Mouse (Mus musculus) CD4-positive naive resting alpha-beta T cell, adult 76 days (primary cell): ENCODE data around the gene Mb. TPM values are rescaled to one million over a fixed set of nuclear protein-coding genes. Genes with fewer than 3 reads are reported as not detected.

Source experiments
- total RNA-seq: library from RNA; stranded (reverse); gene quantifications from one replicate; pipeline ENCODE4 v1.2.4, GENCODE M21; 2023

Gene Mb
- not detected for total RNA-seq

DNA sequence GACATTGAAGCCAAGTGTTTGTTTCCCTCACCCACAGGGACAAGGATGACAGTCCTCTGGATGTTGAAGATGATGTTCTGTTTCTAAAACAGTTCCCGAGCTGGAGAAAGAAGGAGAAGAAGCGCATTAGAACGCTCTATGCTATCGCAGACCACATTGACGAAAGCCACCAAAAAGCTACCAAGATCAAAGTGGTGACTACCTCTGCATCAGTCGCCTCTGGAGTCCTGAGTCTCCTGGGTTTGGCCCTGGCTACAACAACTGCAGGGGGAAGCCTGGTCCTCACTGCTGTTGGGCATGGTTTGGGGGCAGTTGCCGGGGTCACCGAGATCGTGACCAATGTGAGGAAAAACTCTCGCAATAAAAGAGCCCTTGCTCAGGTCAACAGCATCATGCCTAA lies at the start of gene Mb:
Mb (minus strand) TSS at position 101 of the 400 bp plus-strand sequence.

DNA sequence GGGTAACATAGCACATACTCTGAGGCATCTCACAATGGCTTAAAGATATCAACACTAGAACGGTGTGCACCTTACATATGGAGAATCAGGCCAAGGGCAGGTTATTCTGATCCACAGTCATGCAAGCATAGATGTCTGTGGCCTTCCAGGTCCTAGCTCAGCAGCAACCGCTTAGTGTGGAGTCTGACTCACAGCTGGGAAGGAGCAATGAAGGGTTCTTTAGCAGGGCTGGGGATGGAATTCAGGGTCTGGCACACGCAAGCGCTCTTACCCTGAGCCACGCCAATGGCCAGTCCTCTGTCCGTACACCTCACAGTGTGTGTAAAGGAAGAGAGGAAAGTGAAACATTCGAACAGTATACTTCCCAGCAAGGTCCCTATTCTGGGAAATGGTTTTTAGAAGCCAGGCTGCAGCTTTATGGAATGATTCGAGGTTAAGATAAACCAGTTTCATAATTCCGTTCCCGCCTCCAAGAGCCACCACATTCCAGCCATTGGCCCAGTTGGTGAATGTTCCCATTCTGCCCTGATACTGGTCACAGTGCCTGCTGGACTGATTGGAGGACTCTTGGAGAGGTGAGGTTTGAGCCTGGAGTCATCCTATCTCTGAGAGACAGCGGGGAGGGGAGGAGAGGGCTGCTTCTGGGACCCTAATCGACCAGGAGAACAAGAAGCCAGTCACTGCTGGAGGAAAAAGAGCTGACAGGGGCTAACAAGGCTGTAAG lies 5.7 kb downstream of the Mb start, which contains the start of gene Apol6:
Apol6 (plus strand) TSS at position 133 of the 724 bp plus-strand sequence.

Other genes with a start within 250 kb of the Mb start
- gene Zfp251, start 179.2 kb downstream of the Mb start, total RNA-seq, result 8.8 TPM
- gene Zfp7, start 171.4 kb downstream of the Mb start, total RNA-seq, result 12.0 TPM
- not detected for gene Gm49527, start 171.3 kb downstream of the Mb start, total RNA-seq
- not detected for gene Zfp647, start 125.2 kb downstream of the Mb start, total RNA-seq
- 40.2 TPM for gene 1110038F14Rik, start 102.2 kb downstream of the Mb start, total RNA-seq
- not detected for gene Apol6, start 5.9 kb downstream of the Mb start, total RNA-seq